13 mouse cellular contexts compared by ENCODE assay signal in the genomic region with DNA sequence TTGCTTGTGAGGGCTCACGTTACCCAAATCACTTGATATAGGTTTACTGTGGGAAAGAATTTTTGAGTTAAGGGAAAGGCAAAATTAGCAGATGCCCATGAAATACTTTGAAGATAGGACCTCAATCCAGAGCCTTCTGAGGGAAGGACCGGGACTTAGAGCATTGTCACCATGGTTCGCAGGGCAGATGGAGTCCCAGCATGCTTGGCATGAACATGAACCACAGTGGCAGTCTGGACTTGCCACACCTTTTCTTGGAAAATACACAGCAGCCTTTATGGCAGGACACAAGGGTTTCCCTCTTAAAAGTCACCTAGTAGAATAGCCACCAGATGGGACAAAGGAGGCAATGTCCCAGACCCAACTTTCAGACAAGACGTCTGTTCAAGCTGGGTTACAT.
"Had no signal": no experiment of that assay in that cellular context is flagged by ENCODE, and none has a peak within 500 bp of the region (broad histone marks: within the 10 kb centered on the region; RNA-seq: fewer than 3 reads in every experiment).

No protein-coding gene starts in this region.

- H3K9ac ChIP-seq: limb, embryonic 12.5 days; liver, embryonic 13.5 days; liver, postnatal 0 days; lung, embryonic 15.5 days; midbrain, embryonic 15.5 days; stomach, embryonic 15.5 days had no signal

- H3K4me3 ChIP-seq: left cerebral cortex, adult 2 months; limb, embryonic 12.5 days; liver, embryonic 13.5 days; lung, embryonic 15.5 days; midbrain, embryonic 10.5 days; midbrain, embryonic 15.5 days; stomach, embryonic 15.5 days had no signal

- H3K27ac ChIP-seq: left cerebral cortex, adult 2 months; limb, embryonic 12.5 days; liver, embryonic 13.5 days; lung, embryonic 15.5 days; midbrain, embryonic 10.5 days; midbrain, embryonic 15.5 days; stomach, embryonic 15.5 days had no signal

- H3K4me2 ChIP-seq: limb, embryonic 12.5 days; liver, embryonic 13.5 days; lung, embryonic 15.5 days; midbrain, embryonic 15.5 days; stomach, embryonic 15.5 days had no signal

- H3K36me3 ChIP-seq: limb, embryonic 12.5 days; liver, embryonic 13.5 days; lung, embryonic 15.5 days; midbrain, embryonic 10.5 days; midbrain, embryonic 15.5 days; stomach, embryonic 15.5 days had no signal

- H3K27me3 ChIP-seq: limb, embryonic 12.5 days; liver, embryonic 13.5 days; lung, embryonic 15.5 days; midbrain, embryonic 15.5 days; stomach, embryonic 15.5 days had no signal

- ATAC-seq: liver, postnatal 0 days; midbrain, embryonic 15.5 days had no signal

- H3K9me3 ChIP-seq: limb, embryonic 12.5 days; liver, embryonic 13.5 days; lung, embryonic 15.5 days; midbrain, embryonic 10.5 days; midbrain, embryonic 15.5 days; stomach, embryonic 15.5 days had no signal

- H3K4me1 ChIP-seq: limb, embryonic 12.5 days; liver, embryonic 13.5 days; lung, embryonic 15.5 days; midbrain, embryonic 15.5 days; stomach, embryonic 15.5 days had no signal

- DNase-seq: kidney, postnatal 10 days; liver; liver, embryonic 13.5 days; lung, postnatal 36 days; right cerebral cortex, postnatal 14 days; thymus, postnatal 36 days had no signal
